Mouse (Mus musculus) embryo, embryonic 9.5 days (tissue): ENCODE results near the gene Atf3.
A peak's percentile ranks its signal among the peaks of the same experiment; 100 is the strongest.

Experiments used
- DNase-seq: peaks from one replicate; pipeline ENCODE4 v3.0.0-alpha.2; 2017; ENCODE audit errors: extremely low spot score

The Atf3 gene

GRCm38 (mm10) chr1:191230355-191230931 is 12.6 kb upstream of the Atf3 start:
- no peak for DNase-seq

GRCm38 (mm10) chr1:191226570-191226969 is 8.7 kb upstream of the Atf3 start:
- no peak for DNase-seq

- no peak for DNase-seq
Observed at GRCm38 (mm10) chr1:191225771-191226170, 7.9 kb upstream of the Atf3 start.

GRCm38 (mm10) chr1:191224981-191225703 is 7.3 kb upstream of the Atf3 start:
- peak; percentile 6 for DNase-seq

GRCm38 (mm10) chr1:191224302-191224980 is 6.6 kb upstream of the Atf3 start:
- peak; percentile 91 for DNase-seq

- DNase-seq: peak; percentile 4
Observed at GRCm38 (mm10) chr1:191223930-191224301, 6.1 kb upstream of the Atf3 start.

DNA sequence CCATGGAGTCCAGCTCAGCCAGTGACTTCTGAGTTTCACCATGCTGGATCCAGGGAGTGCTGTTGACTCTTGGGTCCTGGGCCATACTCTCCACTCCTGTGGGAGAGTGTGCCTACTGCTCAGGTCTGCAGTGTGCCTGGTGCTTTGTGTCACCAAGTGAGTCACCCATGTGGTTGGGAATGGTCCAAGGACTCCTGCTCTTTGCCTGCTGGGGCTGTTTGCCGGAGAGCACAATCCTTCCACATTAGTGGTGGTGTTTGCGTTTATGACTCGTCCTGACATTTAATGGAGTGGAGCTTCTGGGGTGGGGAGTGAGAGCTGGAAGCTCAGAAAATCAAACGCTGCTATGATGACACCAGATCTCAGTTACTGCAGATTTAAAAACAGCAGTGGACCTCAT is 4.2 kb upstream of the Atf3 start:
- DNase-seq: no peak

GRCm38 (mm10) chr1:191220588-191220987 is 2.7 kb upstream of the Atf3 start:
- DNase-seq: no peak

DNA sequence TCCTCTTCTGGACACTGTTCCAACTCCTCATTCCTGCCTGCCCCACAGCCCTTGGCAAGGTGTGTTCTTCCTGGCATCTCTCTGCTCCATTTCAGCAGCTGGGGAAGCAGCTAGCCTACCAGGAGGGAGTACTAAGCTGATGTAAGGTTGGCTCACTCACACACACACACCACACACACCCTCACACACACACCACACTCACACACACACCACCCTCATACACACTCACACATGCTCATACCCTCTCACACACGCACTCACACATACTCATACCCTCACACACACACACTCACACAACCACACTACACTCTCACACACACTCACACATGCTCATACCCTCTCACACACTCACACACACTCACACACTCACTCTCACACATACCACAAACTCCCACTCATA is 1.9 kb upstream of the Atf3 start:
- DNase-seq: no peak

DNA sequence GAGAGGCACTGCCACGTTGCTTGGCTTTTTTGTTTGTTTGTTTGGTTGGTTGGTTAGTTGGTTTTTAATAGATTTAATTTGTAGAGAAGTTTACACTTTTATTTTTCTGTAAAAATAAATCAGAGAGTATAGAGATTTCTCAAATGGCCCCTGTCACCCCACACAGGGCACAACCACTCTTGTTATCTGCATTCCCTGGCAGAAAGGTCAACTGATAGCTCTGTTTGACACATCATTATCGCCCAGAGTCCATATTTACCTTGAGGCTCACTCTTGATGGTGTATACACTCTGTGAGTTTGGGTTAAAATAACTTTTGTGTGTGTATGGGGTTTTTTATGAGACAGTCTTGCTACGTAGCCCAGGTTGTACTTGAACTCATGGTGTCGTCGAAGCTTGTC is 744 bp upstream of the Atf3 start:
- DNase-seq: no peak

DNA sequence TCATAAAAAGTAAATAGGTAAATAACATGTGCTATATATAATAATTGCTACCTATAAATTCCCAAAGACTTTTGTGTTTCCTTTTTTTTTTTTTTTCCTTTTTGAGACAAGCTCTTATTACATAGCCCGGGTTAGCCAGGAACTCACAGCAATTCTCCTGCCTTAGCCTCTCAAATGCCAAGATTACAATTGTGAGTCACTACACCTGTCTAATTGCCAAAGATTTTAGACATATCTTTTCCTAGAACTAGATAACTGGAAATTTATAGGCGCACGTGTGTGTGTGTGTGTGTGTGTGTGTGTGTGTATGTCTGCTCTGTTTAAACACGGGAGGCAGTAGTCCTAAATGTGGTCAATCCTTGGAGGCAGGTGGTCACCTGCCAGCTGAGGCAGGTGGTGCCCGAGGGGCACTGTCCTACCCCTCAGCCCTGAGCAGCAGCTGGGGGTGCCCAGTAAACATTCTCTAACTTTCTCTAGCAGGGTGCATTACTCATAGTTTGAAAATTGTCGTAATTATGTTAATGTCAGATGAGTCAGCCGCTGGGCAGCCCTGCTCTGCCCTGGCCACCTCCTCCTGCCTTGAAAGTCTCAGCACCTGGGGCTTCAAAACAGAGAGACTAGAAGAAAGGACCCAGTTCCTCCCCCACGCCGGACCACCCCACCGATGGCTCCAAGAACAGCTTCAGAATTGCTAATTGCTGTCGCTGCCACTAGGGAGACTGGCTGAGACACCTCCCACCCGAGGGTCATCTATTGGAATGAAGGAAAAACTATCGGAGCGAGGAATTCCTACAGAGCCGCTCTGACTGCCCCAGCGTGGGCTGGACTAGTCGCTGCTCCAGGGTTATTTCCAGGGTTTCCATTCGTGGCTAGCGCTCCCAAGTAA is 1.8 kb downstream of the Atf3 start:
- peak; percentile 8 for DNase-seq

- no peak for DNase-seq
Observed at GRCm38 (mm10) chr1:191211096-191211495, 6.7 kb downstream of the Atf3 start.

GRCm38 (mm10) chr1:191205791-191206190 is 12.0 kb downstream of the Atf3 start:
- DNase-seq: no peak

DNA sequence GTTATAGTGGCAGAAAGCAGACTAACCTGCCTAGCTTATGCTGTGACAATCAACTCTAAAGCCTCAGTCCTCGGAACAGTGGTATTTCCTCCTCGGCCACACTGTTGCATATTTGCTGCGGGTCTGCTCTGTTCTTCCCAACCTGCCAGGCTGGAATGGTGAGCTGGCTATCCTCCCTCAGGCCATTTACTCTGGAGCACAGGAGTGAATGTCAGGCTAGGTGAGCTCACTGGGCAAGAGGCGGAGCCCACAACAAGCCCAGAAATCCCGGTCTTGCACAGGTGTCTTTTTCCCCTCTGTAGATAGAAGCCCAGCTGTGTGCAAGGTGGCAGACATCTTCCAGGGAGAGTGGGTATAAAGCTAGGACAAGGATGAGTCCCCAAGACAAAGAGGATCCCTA is 13.0 kb downstream of the Atf3 start:
- DNase-seq: no peak

- no peak for DNase-seq
Observed at GRCm38 (mm10) chr1:191203496-191203895, 14.3 kb downstream of the Atf3 start.

DNA sequence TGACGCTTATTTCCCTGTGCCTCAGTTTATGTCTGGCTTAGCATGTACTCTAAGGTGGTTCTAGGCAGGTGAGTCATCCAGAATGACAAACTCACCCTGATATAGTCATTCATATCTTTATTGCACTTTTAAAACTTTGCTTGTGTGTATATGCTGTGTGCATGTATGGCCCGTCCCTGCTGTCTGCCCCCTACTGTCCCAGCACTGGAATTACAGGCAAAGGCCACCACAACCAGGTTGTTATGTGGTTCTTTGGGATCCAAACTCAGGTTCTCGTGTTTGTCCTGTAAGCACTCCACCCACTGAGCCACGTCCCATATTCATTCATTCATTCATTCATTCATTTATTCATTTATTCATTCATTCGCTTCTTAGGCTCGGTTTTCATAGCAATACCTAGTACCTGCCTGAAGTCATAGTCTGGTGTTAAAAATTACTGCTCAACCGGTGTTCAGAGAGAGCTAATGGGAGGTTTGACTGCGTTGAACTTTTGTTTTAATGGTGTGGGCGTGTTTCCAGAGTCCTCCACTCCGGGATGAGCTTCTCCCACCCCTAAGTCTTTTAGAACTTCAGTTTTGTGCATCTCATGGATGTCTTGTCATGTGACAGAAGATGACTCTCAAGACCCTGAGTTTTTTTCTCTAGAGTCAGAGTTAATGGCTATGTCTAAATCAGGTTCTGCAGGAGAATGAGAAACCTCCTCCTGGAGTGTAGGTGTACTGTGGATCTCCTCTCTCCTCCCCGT is 15.5 kb downstream of the Atf3 start:
- no peak for DNase-seq

- DNase-seq: no peak
Observed at GRCm38 (mm10) chr1:191200816-191201602, 16.8 kb downstream of the Atf3 start.

DNA sequence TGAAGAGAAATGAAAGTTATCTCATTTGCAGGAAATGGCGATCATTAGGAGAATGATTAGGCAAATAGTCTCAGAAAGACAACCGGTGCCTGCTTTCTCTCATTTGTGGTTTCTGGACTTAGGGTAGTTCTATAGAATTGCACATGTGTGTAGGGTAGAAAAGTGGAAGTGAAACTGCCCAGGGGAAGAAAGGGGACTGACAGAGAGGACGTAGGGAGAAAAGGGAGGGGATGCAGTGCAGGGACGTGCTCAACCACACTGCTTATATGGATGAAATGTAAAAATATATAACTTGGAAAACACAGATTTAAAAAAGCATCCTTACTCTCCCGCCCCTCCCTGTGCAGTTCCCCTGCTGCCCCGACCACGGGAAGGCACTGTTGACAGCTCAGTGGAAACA is 19.9 kb downstream of the Atf3 start:
- no peak for DNase-seq

GRCm38 (mm10) chr1:191196016-191196415 is 21.8 kb downstream of the Atf3 start:
- DNase-seq: no peak

DNA sequence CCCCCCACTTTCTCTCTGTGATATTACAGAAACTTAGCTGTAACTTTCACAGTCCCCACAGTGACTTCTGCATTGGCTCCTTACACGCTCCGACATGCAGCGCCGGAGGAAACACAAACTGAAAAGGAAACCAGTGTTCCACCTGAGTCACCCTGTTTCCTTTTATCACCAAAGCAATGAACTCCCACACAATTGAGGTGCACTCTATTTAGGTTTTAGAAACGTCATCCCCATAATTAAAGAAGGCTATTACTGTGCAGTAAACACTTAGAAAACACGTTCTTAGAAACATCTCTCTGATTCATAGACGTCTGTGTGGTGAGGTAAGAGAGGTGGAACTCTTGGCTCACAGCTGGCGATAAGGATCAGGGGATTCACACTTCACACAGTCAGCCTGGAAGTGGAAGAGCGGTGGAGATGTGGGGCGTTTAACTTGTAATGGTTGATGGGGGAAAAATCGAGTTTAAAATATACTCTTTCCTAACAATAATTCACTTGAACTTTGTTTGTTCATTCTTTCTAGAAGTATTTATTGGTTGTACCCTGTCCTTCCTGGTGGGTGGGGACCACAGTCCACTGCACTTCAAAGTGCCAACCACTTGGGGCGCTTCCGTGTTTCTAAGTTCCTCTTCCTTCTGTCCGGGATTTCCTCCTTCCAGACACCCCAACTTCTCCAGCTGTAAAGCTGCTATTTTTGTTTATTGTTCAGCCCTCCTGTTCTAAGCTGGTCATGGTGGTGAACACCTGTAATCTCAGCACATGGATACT is 24.0 kb downstream of the Atf3 start:
- DNase-seq: no peak
